Mouse (Mus musculus): Measurements from ENCODE around the gene Gm973.

The Gm973 gene

GRCm38 (mm10) chr1:59584656-59585410 lies 68.8 kb downstream of the Gm973 start:
- DNase-seq (ENCODE audit: low spot score in 2 of 2): peak; percentile 52 to 71

GRCm38 (mm10) chr1:59589271-59589670 lies 73.2 kb downstream of the Gm973 start:
- DNase-seq (ENCODE audit: low spot score in 2 of 2): no peak

- peak; percentile 41 to 44 for DNase-seq (ENCODE audit: low spot score in 2 of 2)
Measured at GRCm38 (mm10) chr1:59592359-59592758, 76.3 kb downstream of the Gm973 start.

- no peak for DNase-seq (ENCODE audit: low spot score in 2 of 2)
Measured at GRCm38 (mm10) chr1:59592876-59593275, 76.8 kb downstream of the Gm973 start.

GRCm38 (mm10) chr1:59593622-59594035 lies 77.6 kb downstream of the Gm973 start:
- DNase-seq (ENCODE audit: low spot score in 2 of 2): no peak

GRCm38 (mm10) chr1:59594586-59595266 lies 78.7 kb downstream of the Gm973 start:
- DNase-seq (ENCODE audit: low spot score in 2 of 2): no peak

- DNase-seq (ENCODE audit: low spot score in 2 of 2): no peak
Measured at GRCm38 (mm10) chr1:59595609-59596008, 79.5 kb downstream of the Gm973 start.

GRCm38 (mm10) chr1:59602531-59603416 lies 86.7 kb downstream of the Gm973 start:
- DNase-seq (ENCODE audit: low spot score in 2 of 2): peak; percentile 52 to 56

- no peak for DNase-seq (ENCODE audit: low spot score in 2 of 2)
Measured at GRCm38 (mm10) chr1:59603417-59603712, 87.3 kb downstream of the Gm973 start.

- DNase-seq (ENCODE audit: low spot score in 2 of 2): no peak
Measured at GRCm38 (mm10) chr1:59603893-59604292, 87.8 kb downstream of the Gm973 start.

GRCm38 (mm10) chr1:59606479-59606878 lies 90.4 kb downstream of the Gm973 start:
- DNase-seq (ENCODE audit: low spot score in 2 of 2): no peak

GRCm38 (mm10) chr1:59607071-59607470 lies 91.0 kb downstream of the Gm973 start:
- DNase-seq (ENCODE audit: low spot score in 2 of 2): no peak

- DNase-seq (ENCODE audit: low spot score in 2 of 2): no peak
Measured at GRCm38 (mm10) chr1:59608125-59608762, 92.2 kb downstream of the Gm973 start.

- DNase-seq (ENCODE audit: low spot score in 2 of 2): no peak
Measured at GRCm38 (mm10) chr1:59608920-59609319, 92.9 kb downstream of the Gm973 start.

GRCm38 (mm10) chr1:59609458-59609857 lies 93.4 kb downstream of the Gm973 start:
- no peak for DNase-seq (ENCODE audit: low spot score in 2 of 2)

GRCm38 (mm10) chr1:59609896-59610295 lies 93.8 kb downstream of the Gm973 start:
- DNase-seq (ENCODE audit: low spot score in 2 of 2): no peak

- DNase-seq (ENCODE audit: low spot score in 2 of 2): no peak
Measured at GRCm38 (mm10) chr1:59610929-59611328, 94.9 kb downstream of the Gm973 start.

- DNase-seq (ENCODE audit: low spot score in 2 of 2): peak; percentile 38 to 43
Measured at GRCm38 (mm10) chr1:59613795-59614194, 97.7 kb downstream of the Gm973 start.

- DNase-seq (ENCODE audit: low spot score in 2 of 2): no peak
Measured at GRCm38 (mm10) chr1:59615021-59615420, 99.0 kb downstream of the Gm973 start.

- no peak for DNase-seq (ENCODE audit: low spot score in 2 of 2)
Measured at GRCm38 (mm10) chr1:59619201-59619600, 103.1 kb downstream of the Gm973 start.

GRCm38 (mm10) chr1:59623325-59624017 lies 107.4 kb downstream of the Gm973 start:
- peak; percentile 80 to 87 for DNase-seq (ENCODE audit: low spot score in 2 of 2)
